Mouse (Mus musculus) testis, adult 2 months (tissue): ENCODE data around the gene Misp.

ENCODE experiments used
- CTCF ChIP-seq: fragments of 200-500 bp; IDR thresholded peaks from 2 replicates; pipeline ENCODE4 v1.5.1; 2012; ENCODE audit warnings: low read depth, mild to moderate bottlenecking, inconsistent platforms, low read length, moderate library complexity; ENCODE audit not compliant: control insufficient read depth, insufficient read depth, insufficient replicate concordance
- POLR2A ChIP-seq: fragments of 200-500 bp; IDR thresholded peaks from 2 replicates; pipeline ENCODE4 v1.6.1; 2012; ENCODE audit warnings: low read depth, mild to moderate bottlenecking, inconsistent platforms, low read length, moderate library complexity; ENCODE audit not compliant: control insufficient read depth

DNA sequence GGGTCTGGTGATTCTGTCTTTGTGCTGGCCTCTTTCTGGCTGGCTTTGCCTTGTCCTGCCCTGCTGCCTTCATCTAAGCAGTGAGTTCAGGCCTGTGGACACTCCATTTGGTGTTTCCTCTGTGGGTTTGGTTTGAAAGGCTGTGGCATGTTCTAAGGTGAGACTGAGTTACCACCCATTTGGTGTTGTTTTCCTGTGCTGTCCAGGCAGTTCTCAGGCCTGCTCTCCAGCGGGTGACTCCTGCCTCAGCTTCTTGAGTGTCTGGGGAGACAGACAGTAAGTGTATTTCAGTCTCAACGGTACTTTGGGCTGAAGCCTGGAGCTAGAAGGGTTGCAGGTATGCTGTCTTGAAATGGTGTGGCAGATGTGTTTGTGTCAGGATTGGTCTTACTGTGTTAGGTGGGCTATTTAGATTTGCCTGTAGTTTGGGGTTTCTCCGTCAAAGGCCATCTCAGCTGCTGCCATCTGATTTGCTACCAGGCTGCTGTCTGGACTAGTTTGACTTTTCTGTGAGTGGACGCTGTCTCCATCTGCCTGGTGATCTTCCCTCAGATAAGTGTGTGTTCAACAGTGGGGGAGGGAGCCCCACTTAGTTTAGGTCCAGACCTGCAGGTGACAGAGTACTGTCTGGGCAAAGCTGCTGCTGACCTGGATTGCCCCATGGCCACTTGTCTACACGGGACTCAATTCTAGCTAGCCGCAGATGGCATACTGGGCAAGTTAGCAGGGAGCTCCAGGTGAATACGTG, 36.1 kb downstream of the Misp start:
- no peak for TF ChIP-seq CTCF
- no peak for TF ChIP-seq POLR2A
